ENCODE assay signal across 8 mouse cellular contexts in the genomic region with DNA sequence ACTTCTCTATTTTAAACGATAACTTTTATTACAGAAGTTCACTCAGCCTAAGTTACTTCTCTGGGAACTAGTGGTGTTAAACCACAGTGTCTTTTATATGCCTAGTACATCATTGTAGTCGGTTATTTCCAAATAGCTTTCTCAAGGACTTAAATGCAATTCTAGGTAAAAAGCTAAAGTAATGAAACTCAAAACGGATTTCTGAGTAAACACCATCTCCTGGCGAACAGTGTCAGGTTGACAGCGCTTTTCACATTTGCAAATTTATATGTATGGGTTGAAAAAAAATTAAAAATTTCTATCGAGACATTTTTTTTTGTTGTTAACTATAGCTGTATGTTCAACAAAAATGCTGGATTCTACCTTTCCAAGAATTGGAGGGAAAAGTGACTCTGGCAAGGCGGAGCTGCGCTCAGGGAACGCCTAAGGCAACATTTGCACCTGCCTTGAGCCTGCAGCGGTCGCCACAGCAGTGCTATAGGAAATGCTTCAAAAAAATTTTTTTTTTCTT. TPM values are rescaled to one million over a fixed set of nuclear protein-coding genes. Genes with fewer than 3 reads are reported as not detected.
A peak's percentile ranks its signal among the peaks of the same experiment; 100 is the strongest.
DNase-seq lines count a peak whose midpoint lies in the region; TF ChIP-seq lines count a peak whose summit lies in the region.

No protein-coding gene starts in this region.

- no peaks in the 10 kb centered on the region for H3K4me1 ChIP-seq in thymus, adult 2 months (replicated peaks; ENCODE audit: control insufficient read depth, insufficient read depth, low read length)

- no peaks in the 10 kb centered on the region for H3K27me3 ChIP-seq in thymus, adult 2 months (ENCODE audit: control insufficient read depth, insufficient read depth, low read length)

- WGBS in thymus, adult 2 months, result under 1% methylated on average over 11 of the region's 11 CpGs

- no peak for TF ChIP-seq POLR2A in thymus, adult 2 months (IDR thresholded peaks at IDR 0.05; ENCODE audit: control insufficient read depth, extremely low read depth, insufficient read depth, low read length, poor library complexity)

- H3K4me3 ChIP-seq in thymus, adult 2 months (ENCODE audit: control insufficient read depth, insufficient read depth, low read length), result peak overlapping the region; percentile 41

- no peak for TF ChIP-seq CTCF in thymus, adult 2 months (IDR thresholded peaks at IDR 0.05; ENCODE audit: borderline replicate concordance, control insufficient read depth, extremely low read depth, insufficient read depth, low read length, poor library complexity)

- DNase-seq in adrenal gland, postnatal 10 days, result peak; percentile 29
- no peak for DNase-seq in adrenal gland, postnatal 14 days
- no peak for DNase-seq in thymus, adult 2 months
- no peak for DNase-seq in thymus, postnatal 25 days
- peak; percentile 7 to 17 for DNase-seq in heart, postnatal 36 days
- peak; percentile 77 for DNase-seq in liver
- DNase-seq in naive thymus-derived CD4-positive, alpha-beta T cell, adult 2 months (ENCODE audit: low read depth), result peak; percentile 55
- no peak for DNase-seq in layer of hippocampus, adult 11-12 months (ENCODE audit: low spot score)

- H3K27ac ChIP-seq in thymus, adult 2 months (ENCODE audit: control insufficient read depth, insufficient read depth, low read length), result peak overlapping the region; percentile 86

- H3K36me3 ChIP-seq in thymus, adult 2 months (ENCODE audit: control insufficient read depth, insufficient read depth, low read length), result peaks cover 20% of the 10 kb centered on the region

- intact Hi-C loops in heart, postnatal 36 days (cut with DNase I), result loop anchor here (10.0 kb wide), 1 partner anchor 311 kb away; a partner anchor contains a TSS

RNA-seq across cellular contexts. Expression of a gene that starts 0.4 kb away (rescaled TPM):
- total RNA-seq in adrenal gland, postnatal 10 days (2021), result 10 to 100 TPM; 16.0 to 17.7 TPM
- total RNA-seq in adrenal gland, postnatal 14 days (2021), result 16.2 and 18.0 TPM in 2 replicates
- 10.9 and 12.9 TPM in 2 replicates for polyA plus RNA-seq in thymus, adult 2 months (2012; rRNA removed)
- total RNA-seq in heart, postnatal 36 days (2021), result 1 to 10 TPM; 8.6 to 9.0 TPM

RNA-seq across cellular contexts. Expression of a gene that starts 53.9 kb away (rescaled TPM):
- total RNA-seq in adrenal gland, postnatal 10 days (2021), result 1 to 10 TPM; 2.6 to 3.2 TPM
- 1.4 and 7.8 TPM in 2 replicates for total RNA-seq in adrenal gland, postnatal 14 days (2021)
- 60.4 and 68.3 TPM in 2 replicates for polyA plus RNA-seq in thymus, adult 2 months (2012; rRNA removed)
- total RNA-seq in heart, postnatal 36 days (2021), result under 1 TPM; 0.61 to 0.62 TPM

RNA-seq across cellular contexts. Expression of a gene that starts 54.4 kb away (rescaled TPM):
- 10 to 100 TPM; 16.4 to 19.4 TPM for total RNA-seq in adrenal gland, postnatal 10 days (2021)
- 18.7 and 20.3 TPM in 2 replicates for total RNA-seq in adrenal gland, postnatal 14 days (2021)
- polyA plus RNA-seq in thymus, adult 2 months (2012; rRNA removed), result 16.9 and 20.7 TPM in 2 replicates
- total RNA-seq in heart, postnatal 36 days (2021), result 1 to 10 TPM; 7.3 to 7.6 TPM

Comparison
In these comparisons a context has a peak if more than half of its experiments do, and no peak if none do; other contexts are left out.
1. DNase-seq: peak in adrenal gland, postnatal 10 days (single experiment), heart, postnatal 36 days (2 of 2), liver (single experiment) and naive thymus-derived CD4-positive, alpha-beta T cell, adult 2 months (single experiment); none in adrenal gland, postnatal 14 days (single experiment), thymus, adult 2 months (single experiment), thymus, postnatal 25 days (single experiment) and layer of hippocampus, adult 11-12 months (single experiment).